Mouse (Mus musculus) liver, embryonic 14.5 days (tissue): ENCODE results near the gene Gm4450. TPM values are rescaled to one million over a fixed set of nuclear protein-coding genes. Genes with fewer than 3 reads are reported as not detected.
"Not testable (repeated sequence)": the region's sequence is repeated elsewhere in the genome, so short reads cannot be mapped to it uniquely, and the experiment has no call there.

Source experiments
- ATAC-seq: fragments of 200-750 bp; cut with Nextera tagmentation; 2 replicates; pipeline ENCODE4 v1.8.0; 2017; ENCODE audit warnings: moderate number of reproducible peaks, mild to moderate bottlenecking, moderate library complexity; ENCODE audit not compliant: insufficient read depth
- DNase-seq, 3 experiments: peaks; one replicate each; pipeline ENCODE4 v3.0.0-alpha.2; 2012 to 2013; ENCODE audit warnings: low read depth in 3 of 3, low spot score in 3 of 3
- H3K27ac ChIP-seq: fragments of 300-500 bp; sonication (generic); 2 replicates; pipeline ENCODE4 v1.5.1; 2014; ENCODE audit warnings: moderate library complexity, mild to moderate bottlenecking, control low read depth, inconsistent platforms
- H3K27me3 ChIP-seq: fragments of 300-500 bp; sonication (generic); 2 replicates; pipeline ENCODE4 v1.6.1; 2014; ENCODE audit warnings: mild to moderate bottlenecking, low read length, moderate library complexity; ENCODE audit not compliant: control insufficient read depth, insufficient read depth
- H3K36me3 ChIP-seq: fragments of 300-500 bp; sonication (generic); replicated peaks from 2 replicates; pipeline ENCODE4 v1.6.1; 2014; ENCODE audit warnings: low read depth; ENCODE audit not compliant: control insufficient read depth, insufficient read depth
- H3K4me1 ChIP-seq, 2 experiments: fragments of 200-500 bp in 1 of 2; fragments of 300-500 bp in 1 of 2; sonication (generic) in 1 of 2; replicated peaks; 2 replicates each; pipeline ENCODE4 v1.6.1; 2012 to 2014; ENCODE audit warnings: antibody characterized with exemption in 1 of 2, inconsistent platforms in 1 of 2, low read length in 1 of 2; ENCODE audit not compliant: control insufficient read depth in 2 of 2, insufficient read depth in 2 of 2
- H3K4me2 ChIP-seq: fragments of 300-500 bp; sonication (generic); 2 replicates; pipeline ENCODE4 v1.6.1; 2014; ENCODE audit warnings: low read depth, mild to moderate bottlenecking, control low read depth, moderate library complexity
- H3K4me3 ChIP-seq, 2 experiments: fragments of 200-500 bp in 1 of 2; fragments of 300-500 bp in 1 of 2; sonication (generic) in 1 of 2; 2 replicates each; pipeline ENCODE4 v1.5.1; 2012 to 2014; ENCODE audit warnings: low read depth in 2 of 2, low read length in 2 of 2, mild to moderate bottlenecking in 2 of 2, control low read depth in 1 of 2, inconsistent platforms in 1 of 2, moderate library complexity in 1 of 2; ENCODE audit not compliant: insufficient read depth in 1 of 2
- H3K9ac ChIP-seq: fragments of 300-500 bp; sonication (generic); replicated peaks from 2 replicates; pipeline ENCODE4 v1.6.1; 2014; ENCODE audit warnings: mild to moderate bottlenecking, control low read depth, moderate library complexity
- H3K9me3 ChIP-seq: fragments of 300-500 bp; sonication (generic); 2 replicates; pipeline ENCODE4 v1.6.1; 2016; ENCODE audit warnings: low read length, mixed read lengths; ENCODE audit not compliant: control insufficient read depth
- CTCF ChIP-seq: IDR thresholded peaks from 2 replicates; pipeline ENCODE4 v1.5.1; 2016; ENCODE audit warnings: antibody characterized with exemption, low read depth, control low read depth
- EP300 ChIP-seq: IDR thresholded peaks from 2 replicates; pipeline ENCODE4 v1.6.1; 2016; ENCODE audit warnings: antibody characterized with exemption, low read depth
- WGBS: fragments of 180-500 bp; shearing (Covaris S2); extraction: QIAGEN DNeasy Blood & Tissue Kit; methylation state at CpG from one replicate; pipeline ENCODE4 v1.1.7; 2014; ENCODE audit not compliant: insufficient replicate concordance; 5-methylcytosine and 5-hydroxymethylcytosine counted together
- polyA plus RNA-seq, 2 experiments: library from polyadenylated mRNA; depleted of rRNA in 1 of 2; stranded (reverse) in 1 of 2; unstranded in 1 of 2; fragments of >200 nt; fragmentation: Nextera tagmentation in 1 of 2; extraction: Ambion mirVana in 1 of 2; gene quantifications; 2 replicates each; pipeline versions ENCODE4 v1.2.1 to v1.2.3; 2012 to 2014

Gm4450 gene
- polyA plus RNA-seq, 2 experiments = not detected

GRCm38 (mm10) chr3:98417328-98417727 is 39.6 kb downstream of the Gm4450 start:
- DNase-seq (no peak), ATAC-seq (0 out of 2 replicates have a peak, but pooled peaks have one; percentile 31)
- no peak overlapping the region for H3K4me3 ChIP-seq
- H3K4me1 ChIP-seq = peaks cover 0 to 25% of the 10 kb centered on the region in 2 experiments; a peak in 2 of 4 replicates
- no peak overlapping the region for H3K27ac ChIP-seq
- no peak overlapping the region for H3K4me2 ChIP-seq
- H3K9me3 ChIP-seq = no peaks in the 10 kb centered on the region
- 15% methylated on average over 4 of the region's 4 CpGs for WGBS
- no peak overlapping the region for H3K9ac ChIP-seq
- H3K36me3 ChIP-seq = no peaks in the 10 kb centered on the region
- H3K27me3 ChIP-seq = no peaks in the 10 kb centered on the region
- TF ChIP-seq EP300 (no peak), CTCF (no peak)

- no peak for DNase-seq
- Histone ChIP-seq H3K9ac (no peak overlapping the region), H3K4me2 (no peak overlapping the region), H3K27me3 (no peaks in the 10 kb centered on the region), H3K4me1 (peaks cover 0 to 25% of the 10 kb centered on the region in 2 experiments; a peak in 2 of 4 replicates), H3K4me3 (no peak overlapping the region), H3K36me3 (no peaks in the 10 kb centered on the region), H3K27ac (no peak overlapping the region), H3K9me3 (no peaks in the 10 kb centered on the region)
- TF ChIP-seq CTCF (no peak), EP300 (no peak)
- WGBS = 24% methylated on average over 5 of the region's 5 CpGs
- ATAC-seq = no peak
Measured at GRCm38 (mm10) chr3:98416426-98417250, 40.3 kb downstream of the Gm4450 start.

- Histone ChIP-seq H3K27me3 (no peaks in the 10 kb centered on the region), H3K4me1 (peaks cover 0 to 21% of the 10 kb centered on the region in 2 experiments; a peak in 2 of 4 replicates), H3K4me2 (no peak overlapping the region), H3K27ac (no peak overlapping the region), H3K9ac (no peak overlapping the region), H3K36me3 (no peaks in the 10 kb centered on the region), H3K9me3 (no peaks in the 10 kb centered on the region), H3K4me3 (no peak overlapping the region)
- no peak for DNase-seq
- ATAC-seq = no peak
- TF ChIP-seq EP300 (no peak), CTCF (no peak)
- WGBS = 49% methylated on average over 3 of the region's 3 CpGs
Measured at GRCm38 (mm10) chr3:98414296-98414695, 42.6 kb downstream of the Gm4450 start.

DNA sequence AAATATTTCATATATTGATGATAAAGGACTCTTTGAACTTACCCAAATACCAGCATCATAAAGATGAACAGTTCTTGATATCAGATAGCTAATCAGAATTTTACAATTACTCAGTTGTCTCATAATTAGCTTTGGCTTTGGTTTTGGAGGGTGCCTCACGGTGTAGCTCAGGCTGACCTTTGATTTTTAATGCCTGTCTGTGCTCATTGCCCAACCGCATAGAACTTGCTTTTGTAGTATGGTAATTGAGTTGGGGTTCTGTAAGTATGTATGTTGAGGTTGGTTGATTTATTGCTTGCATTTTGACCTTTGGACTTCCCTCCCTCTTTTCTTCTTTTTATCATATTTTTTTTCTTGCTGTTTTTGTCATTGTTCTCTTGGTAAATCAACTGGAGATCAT is 43.2 kb downstream of the Gm4450 start:
- no peaks in the 10 kb centered on the region for H3K9me3 ChIP-seq
- peaks cover 0 to 21% of the 10 kb centered on the region in 2 experiments; a peak in 2 of 4 replicates for H3K4me1 ChIP-seq
- WGBS = 45% methylated on average over 2 of the region's 2 CpGs
- no peak overlapping the region for H3K27ac ChIP-seq
- DNase-seq = no peak
- ATAC-seq = no peak
- H3K4me3 ChIP-seq = no peak overlapping the region
- no peak overlapping the region for H3K4me2 ChIP-seq
- H3K27me3 ChIP-seq = no peaks in the 10 kb centered on the region
- TF ChIP-seq EP300 = no peak
- no peak for TF ChIP-seq CTCF
- H3K36me3 ChIP-seq = no peaks in the 10 kb centered on the region
- H3K9ac ChIP-seq = no peak overlapping the region

- not testable (repeated sequence) for ATAC-seq, H3K9me3 ChIP-seq, H3K27me3 ChIP-seq, H3K4me3 ChIP-seq, H3K9ac ChIP-seq, H3K27ac ChIP-seq, DNase-seq, H3K36me3 ChIP-seq, H3K4me2 ChIP-seq, H3K4me1 ChIP-seq
- 80% methylated on average over 16 of the region's 27 CpGs for WGBS
Measured at GRCm38 (mm10) chr3:98410619-98411580, 46.0 kb downstream of the Gm4450 start.

- H3K9me3 ChIP-seq, DNase-seq, H3K27me3 ChIP-seq, H3K27ac ChIP-seq, H3K36me3 ChIP-seq, H3K4me1 ChIP-seq, H3K4me3 ChIP-seq, H3K4me2 ChIP-seq, H3K9ac ChIP-seq: not testable (repeated sequence)
- ATAC-seq = peak; percentile 41
- 49% methylated on average over 5 of the region's 5 CpGs for WGBS
Measured at GRCm38 (mm10) chr3:98407261-98407780, 49.6 kb downstream of the Gm4450 start.

GRCm38 (mm10) chr3:98406569-98407144 is 50.3 kb downstream of the Gm4450 start:
- not testable (repeated sequence) for ATAC-seq, H3K4me1 ChIP-seq, H3K9ac ChIP-seq, DNase-seq, H3K27ac ChIP-seq, H3K9me3 ChIP-seq, H3K4me2 ChIP-seq, H3K4me3 ChIP-seq, H3K27me3 ChIP-seq, H3K36me3 ChIP-seq
- 52% methylated on average over 12 of the region's 12 CpGs for WGBS
